Comparison of ENCODE assay signal across 9 mouse cellular contexts in the genomic region with DNA sequence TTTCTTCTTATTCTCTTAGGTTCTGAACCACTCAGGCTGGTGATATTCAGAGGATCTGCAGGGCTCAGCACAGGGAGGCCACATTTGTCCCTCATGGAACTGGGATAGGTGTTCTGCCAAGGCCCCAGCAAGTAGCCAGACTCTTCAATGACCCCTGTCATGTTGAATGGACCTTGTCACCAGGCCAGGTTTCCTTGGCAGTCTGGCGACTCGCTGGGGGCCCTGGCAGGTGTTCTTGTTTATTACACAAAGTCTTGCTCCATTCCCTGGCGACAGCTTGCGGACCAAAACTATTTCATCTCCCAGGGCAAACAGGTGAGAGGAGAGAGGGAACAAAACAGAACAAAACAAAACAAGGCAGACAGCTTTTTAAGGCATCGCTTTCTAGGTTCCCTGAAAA. TPM values are rescaled to one million over a fixed set of nuclear protein-coding genes. Genes with fewer than 3 reads are reported as not detected.
A peak's percentile ranks its signal among the peaks of the same experiment; 100 is the strongest.
DNase-seq lines count a peak whose midpoint lies in the region; ATAC-seq and TF ChIP-seq lines count a peak whose summit lies in the region.
"Had no signal": no experiment of that assay in that cellular context is flagged by ENCODE, and none has a peak within 500 bp of the region (broad histone marks: within the 10 kb centered on the region; RNA-seq: fewer than 3 reads in every experiment).

No protein-coding gene starts in this region.

- no peak overlapping the region for H3K27ac ChIP-seq in forebrain, postnatal 0 days (ENCODE audit: low read depth, low read length)
- H3K27ac ChIP-seq in forebrain, embryonic 10.5 days = no peak overlapping the region

- TF ChIP-seq CTCF in forebrain, postnatal 0 days (IDR thresholded peaks at IDR 0.05; ENCODE audit: low read depth) = no peak

- no peaks in the 10 kb centered on the region for H3K27me3 ChIP-seq in forebrain, postnatal 0 days (ENCODE audit: insufficient read depth, low read length)
- no peaks in the 10 kb centered on the region for H3K27me3 ChIP-seq in forebrain, embryonic 10.5 days (ENCODE audit: poor library complexity, severe bottlenecking)
- H3K27me3 ChIP-seq: megakaryocyte, embryonic 14.5 days had no signal

- peak; percentile 40 for DNase-seq in forebrain, postnatal 0 days
- DNase-seq in forebrain, embryonic 10.5 days (ENCODE audit: extremely low spot score, low spot score) = no peak
- DNase-seq in Muller cell, postnatal 12 days (ENCODE audit: inconsistent ontology term) = peak; percentile 1
- peak; percentile 80 to 85 for DNase-seq in cerebellum, postnatal 10 days
- DNase-seq in kidney, adult 8-10 months = peak; percentile 70 to 83
- DNase-seq in left cerebral cortex, postnatal 25 days (ENCODE audit: low spot score in 2 of 2) = peak; percentile 22 to 35
- DNase-seq in testis, postnatal 10 days (ENCODE audit: low spot score) = no peak
- no peak for DNase-seq in urinary bladder, adult 2 months (ENCODE audit: low spot score)

- 41% methylated on average over 5 of the region's 5 CpGs for WGBS in forebrain, postnatal 0 days
- WGBS in forebrain, embryonic 10.5 days = 74% methylated on average over 5 of the region's 5 CpGs

- no peaks in the 10 kb centered on the region for H3K36me3 ChIP-seq in forebrain, postnatal 0 days (ENCODE audit: insufficient read depth)
- H3K36me3 ChIP-seq in forebrain, embryonic 10.5 days (replicated peaks) = no peaks in the 10 kb centered on the region

- intact Hi-C loops in left cerebral cortex, postnatal 25 days (cut with DNase I) = no loop called here

- H3K4me3 ChIP-seq in forebrain, postnatal 0 days (ENCODE audit: low read depth, low read length) = no peak overlapping the region
- no peak overlapping the region for H3K4me3 ChIP-seq in forebrain, embryonic 10.5 days
- H3K4me3 ChIP-seq: megakaryocyte, embryonic 14.5 days had no signal

- no peaks in the 10 kb centered on the region for H3K9me3 ChIP-seq in forebrain, postnatal 0 days (ENCODE audit: low read length)
- H3K9me3 ChIP-seq in forebrain, embryonic 10.5 days = 0 out of 2 replicates have a peak, but pooled peaks cover 5% of the 10 kb centered on the region

- peak; percentile 56 for ATAC-seq in forebrain, postnatal 0 days

- H3K4me1 ChIP-seq in forebrain, postnatal 0 days (ENCODE audit: insufficient read depth) = peaks cover 3% of the 10 kb centered on the region; the same call in 1 of the 2 replicates
- H3K4me1 ChIP-seq in forebrain, embryonic 10.5 days = no peaks in the 10 kb centered on the region
- H3K4me1 ChIP-seq: megakaryocyte, embryonic 14.5 days had no signal

- H3K4me2 ChIP-seq in forebrain, postnatal 0 days (ENCODE audit: low read depth) = no peak overlapping the region

- no peak overlapping the region for H3K9ac ChIP-seq in forebrain, postnatal 0 days

RNA-seq across cellular contexts. Expression of a gene that starts 57.7 kb away (rescaled TPM):
- 159 and 177 TPM in 2 replicates for total RNA-seq in forebrain, postnatal 0 days (2014; rRNA removed)
- polyA plus RNA-seq in forebrain, postnatal 0 days (2015; fragmentation: Nextera tagmentation; extraction: Ambion mirVana) = 121 and 146 TPM in 2 replicates
- 78.8 and 85.0 TPM in 2 replicates for polyA plus RNA-seq in forebrain, embryonic 10.5 days (2016; fragmentation: Nextera tagmentation; extraction: Ambion mirVana)
- 100 to 1,000 TPM; 172 to 175 TPM for total RNA-seq in left cerebral cortex, postnatal 25 days (2021)
- polyA plus RNA-seq in urinary bladder, adult 2 months (2012; rRNA removed) = 85.7 and 95.0 TPM in 2 replicates

Comparison
In these comparisons a context has a peak if more than half of its experiments do, and no peak if none do; other contexts are left out.
1. DNase-seq: peak in forebrain, postnatal 0 days (single experiment), Muller cell, postnatal 12 days (single experiment), cerebellum, postnatal 10 days (2 of 2), kidney, adult 8-10 months (2 of 2) and left cerebral cortex, postnatal 25 days (2 of 2); none in forebrain, embryonic 10.5 days (single experiment), testis, postnatal 10 days (single experiment) and urinary bladder, adult 2 months (single experiment).